Mouse (Mus musculus) megakaryocyte-erythroid progenitor cell, adult 5-6 weeks (primary cell): ENCODE measurements around the gene Krtap16-3. TPM values are rescaled to one million over a fixed set of nuclear protein-coding genes. Genes with fewer than 3 reads are reported as not detected.

Source experiments
- ATAC-seq: replicated peaks from 2 replicates; pipeline ENCODE4 v1.8.0; 2016; ENCODE audit warnings: mild to moderate bottlenecking, inconsistent platforms; ENCODE audit not compliant: severe bottlenecking, poor library complexity, low FRiP score, low TSS enrichment
- total RNA-seq, 2 experiments: library from RNA; stranded (forward) in 1 of 2; stranded (reverse) in 1 of 2; fragments of 200-1000, 215-1000 nt in 1 of 2; fragments of >200 nt in 1 of 2; fragmentation: Nextera tagmentation in 1 of 2; gene quantifications; 2 replicates each; pipeline ENCODE4 v1.2.3; 2014 to 2017

Krtap16-3 gene
- total RNA-seq (2014; fragmentation: Nextera tagmentation) (not detected in 2 replicates), total RNA-seq (2017) (not detected in 2 replicates)

DNA sequence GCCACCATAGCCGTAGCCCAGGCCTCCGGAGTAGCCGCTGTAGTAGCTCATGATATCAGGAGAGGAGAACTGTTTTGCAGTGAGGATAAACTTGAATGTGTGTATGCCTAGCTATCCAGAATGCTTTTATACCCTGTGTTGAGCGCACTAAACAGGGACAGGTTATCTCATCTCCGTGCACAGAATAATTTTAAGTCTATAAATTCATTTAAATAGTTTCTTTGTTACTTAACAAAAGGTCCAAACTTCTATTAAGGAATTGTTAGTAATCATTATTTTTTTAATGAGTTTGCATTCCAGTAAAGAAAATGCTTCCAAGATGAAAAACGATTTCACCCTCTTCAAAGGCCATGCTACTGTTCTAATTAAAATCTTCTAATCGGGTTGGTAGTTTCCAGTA is at the start of gene Krtap16-3:
Gene Krtap16-3 (minus strand): TSS at position 101 of the 400 bp plus-strand sequence.
- no peak for ATAC-seq

DNA sequence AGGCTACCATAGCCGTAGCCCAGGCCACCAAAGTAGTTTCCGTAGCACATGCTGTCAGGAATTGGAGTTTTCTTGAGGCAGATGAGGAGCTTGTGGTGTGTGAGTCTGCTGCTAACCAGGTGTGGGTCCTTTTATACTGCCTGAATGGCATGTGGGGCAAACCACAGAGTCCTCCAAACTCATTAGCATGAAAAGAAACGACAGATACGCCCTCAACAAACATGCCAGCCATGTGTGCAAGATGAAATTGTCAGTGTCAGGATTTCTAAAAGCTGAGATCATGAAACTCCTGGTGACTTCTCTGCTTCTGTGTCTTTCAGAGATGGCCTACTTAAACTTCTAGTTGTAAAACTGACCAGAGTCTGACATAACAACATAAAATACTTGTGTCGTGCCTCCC is 48.0 kb upstream of the Krtap16-3 start, which contains the start of gene Krtap22-2:
Gene Krtap22-2 (minus strand): TSS at position 101 of the 400 bp plus-strand sequence.
- ATAC-seq, result no peak

DNA sequence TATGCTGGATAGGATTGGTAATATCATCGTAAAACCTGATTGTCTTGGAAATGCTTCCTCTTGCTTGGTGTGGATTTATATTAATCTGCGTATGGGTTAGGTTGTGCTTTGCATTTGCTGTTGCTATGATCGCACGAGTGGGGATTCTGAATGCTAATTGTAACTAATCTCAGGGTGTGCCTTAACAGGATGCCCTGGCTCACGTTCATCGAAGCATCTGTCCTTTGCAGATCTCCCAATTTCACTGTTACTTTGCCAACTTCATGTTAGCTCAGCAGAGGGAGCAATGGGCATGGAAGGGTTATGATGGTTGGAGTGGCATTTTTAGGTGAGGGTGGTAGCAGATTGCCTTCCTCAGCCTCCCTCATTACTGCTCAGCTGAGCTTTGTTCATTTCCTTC is 21.6 kb downstream of the Krtap16-3 start:
- ATAC-seq, result no peak

DNA sequence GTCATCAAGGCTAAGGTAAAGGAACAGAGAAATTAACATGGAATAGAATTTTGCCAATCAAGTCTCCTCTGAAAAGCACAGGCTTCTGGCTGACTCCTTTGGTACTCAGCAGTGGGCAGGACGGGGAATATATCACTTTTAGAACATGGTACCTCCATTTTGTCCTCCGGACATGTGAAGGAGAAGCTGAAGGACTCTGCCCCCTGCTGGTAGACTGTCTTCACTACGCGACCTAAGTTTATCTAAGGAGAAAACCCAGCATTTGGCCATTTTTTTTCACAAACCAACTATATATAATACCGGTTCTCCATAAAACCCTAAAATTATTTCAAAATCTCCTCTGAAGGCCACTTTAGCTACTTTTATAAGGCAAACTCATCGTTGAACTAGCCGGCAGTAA is 24.4 kb downstream of the Krtap16-3 start:
- no peak for ATAC-seq

DNA sequence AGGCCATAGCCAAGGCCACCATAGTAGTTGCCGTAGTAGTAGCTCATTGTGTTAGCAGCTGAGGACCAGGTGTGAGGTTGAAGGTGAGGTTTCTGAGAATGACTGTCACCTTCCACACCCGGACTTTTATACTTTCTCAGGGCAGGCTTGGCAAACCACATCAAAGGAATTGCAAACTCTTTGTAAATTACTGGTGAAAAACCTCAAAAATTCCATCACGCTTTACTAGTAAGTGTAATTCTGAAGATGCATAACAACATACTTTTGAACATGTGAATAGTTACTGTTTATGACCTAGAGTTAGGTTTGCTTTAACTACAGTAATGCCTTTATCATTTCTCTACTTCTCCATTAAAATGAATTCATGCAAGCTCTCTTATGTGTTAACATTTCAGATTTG is 30.5 kb downstream of the Krtap16-3 start, which contains the start of gene Krtap19-9b:
Gene Krtap19-9b (minus strand): TSS at position 101 of the 400 bp plus-strand sequence.
- ATAC-seq, result no peak

Other genes with a start within 250 kb of the Krtap16-3 start
- not detected in 2 replicates for gene Krtap13-1, start 234.0 kb downstream of the Krtap16-3 start, total RNA-seq (2014; fragmentation: Nextera tagmentation)
- gene Krtap13-1, start 234.0 kb downstream of the Krtap16-3 start, total RNA-seq (2017), result not detected in 2 replicates
- gene Krtap13, start 211.2 kb downstream of the Krtap16-3 start, total RNA-seq (2014; fragmentation: Nextera tagmentation), result not detected in 2 replicates
- not detected in 2 replicates for gene Krtap13, start 211.2 kb downstream of the Krtap16-3 start, total RNA-seq (2017)
- not detected in 2 replicates for gene 2310034C09Rik, start 204.0 kb downstream of the Krtap16-3 start, total RNA-seq (2014; fragmentation: Nextera tagmentation)
- gene 2310034C09Rik, start 204.0 kb downstream of the Krtap16-3 start, total RNA-seq (2017), result not detected in 2 replicates
- gene 2310057N15Rik, start 188.7 kb downstream of the Krtap16-3 start, total RNA-seq (2014; fragmentation: Nextera tagmentation), result not detected in 2 replicates
- not detected in 2 replicates for gene 2310057N15Rik, start 188.7 kb downstream of the Krtap16-3 start, total RNA-seq (2017)
- gene Gm5965, start 185.0 kb downstream of the Krtap16-3 start, total RNA-seq (2014; fragmentation: Nextera tagmentation), result not detected in 2 replicates
- not detected in 2 replicates for gene Gm5965, start 185.0 kb downstream of the Krtap16-3 start, total RNA-seq (2017)
- not detected in 2 replicates for gene Gm20741, start 150.7 kb downstream of the Krtap16-3 start, total RNA-seq (2014; fragmentation: Nextera tagmentation)
- not detected in 2 replicates for gene Gm20741, start 150.7 kb downstream of the Krtap16-3 start, total RNA-seq (2017)
- gene Krtap15, start 142.7 kb downstream of the Krtap16-3 start, total RNA-seq (2014; fragmentation: Nextera tagmentation), result not detected in 2 replicates
- not detected in 2 replicates for gene Krtap15, start 142.7 kb downstream of the Krtap16-3 start, total RNA-seq (2017)
- not detected in 2 replicates for gene Krtap14, start 136.7 kb downstream of the Krtap16-3 start, total RNA-seq (2014; fragmentation: Nextera tagmentation)
- gene Krtap14, start 136.7 kb downstream of the Krtap16-3 start, total RNA-seq (2017), result not detected in 2 replicates
- not detected in 2 replicates for gene Krtap19-1, start 93.5 kb downstream of the Krtap16-3 start, total RNA-seq (2014; fragmentation: Nextera tagmentation)
- gene Krtap19-1, start 93.5 kb downstream of the Krtap16-3 start, total RNA-seq (2017), result not detected in 2 replicates
- gene Krtap19-2, start 88.6 kb downstream of the Krtap16-3 start, total RNA-seq (2014; fragmentation: Nextera tagmentation), result not detected in 2 replicates
- not detected in 2 replicates for gene Krtap19-2, start 88.6 kb downstream of the Krtap16-3 start, total RNA-seq (2017)
- not detected in 2 replicates for gene Krtap19-3, start 84.8 kb downstream of the Krtap16-3 start, total RNA-seq (2014; fragmentation: Nextera tagmentation)
- gene Krtap19-3, start 84.8 kb downstream of the Krtap16-3 start, total RNA-seq (2017), result not detected in 2 replicates
- not detected in 2 replicates for gene Krtap19-4, start 77.8 kb downstream of the Krtap16-3 start, total RNA-seq (2014; fragmentation: Nextera tagmentation)
- not detected in 2 replicates for gene Krtap19-4, start 77.8 kb downstream of the Krtap16-3 start, total RNA-seq (2017)
- not detected in 2 replicates for gene Krtap19-5, start 66.4 kb downstream of the Krtap16-3 start, total RNA-seq (2014; fragmentation: Nextera tagmentation)
- gene Krtap19-5, start 66.4 kb downstream of the Krtap16-3 start, total RNA-seq (2017), result not detected in 2 replicates
- not detected in 2 replicates for gene Krtap19-9b, start 30.6 kb downstream of the Krtap16-3 start, total RNA-seq (2014; fragmentation: Nextera tagmentation)
- gene Krtap19-9b, start 30.6 kb downstream of the Krtap16-3 start, total RNA-seq (2017), result not detected in 2 replicates
- not detected in 2 replicates for gene Krtap22-2, start 47.9 kb upstream of the Krtap16-3 start, total RNA-seq (2014; fragmentation: Nextera tagmentation)
- gene Krtap22-2, start 47.9 kb upstream of the Krtap16-3 start, total RNA-seq (2017), result not detected in 2 replicates
- not detected in 2 replicates for gene Gm10229, start 52.4 kb upstream of the Krtap16-3 start, total RNA-seq (2014; fragmentation: Nextera tagmentation)
- gene Gm10229, start 52.4 kb upstream of the Krtap16-3 start, total RNA-seq (2017), result not detected in 2 replicates
- gene Krtap6-1, start 68.8 kb upstream of the Krtap16-3 start, total RNA-seq (2014; fragmentation: Nextera tagmentation), result not detected in 2 replicates
- gene Krtap6-1, start 68.8 kb upstream of the Krtap16-3 start, total RNA-seq (2017), result not detected in 2 replicates
- not detected in 2 replicates for gene Gm10228, start 78.6 kb upstream of the Krtap16-3 start, total RNA-seq (2014; fragmentation: Nextera tagmentation)
- gene Gm10228, start 78.6 kb upstream of the Krtap16-3 start, total RNA-seq (2017), result not detected in 2 replicates
- gene Krtap6-5, start 85.0 kb upstream of the Krtap16-3 start, total RNA-seq (2014; fragmentation: Nextera tagmentation), result not detected in 2 replicates
- not detected in 2 replicates for gene Krtap6-5, start 85.0 kb upstream of the Krtap16-3 start, total RNA-seq (2017)
- gene 1110025L11Rik, start 101.1 kb upstream of the Krtap16-3 start, total RNA-seq (2014; fragmentation: Nextera tagmentation), result not detected in 2 replicates
- not detected in 2 replicates for gene 1110025L11Rik, start 101.1 kb upstream of the Krtap16-3 start, total RNA-seq (2017)
- gene Krtap6-3, start 121.1 kb upstream of the Krtap16-3 start, total RNA-seq (2014; fragmentation: Nextera tagmentation), result not detected in 2 replicates
- gene Krtap6-3, start 121.1 kb upstream of the Krtap16-3 start, total RNA-seq (2017), result not detected in 2 replicates
- gene Gm6358, start 178.0 kb upstream of the Krtap16-3 start, total RNA-seq (2014; fragmentation: Nextera tagmentation), result not detected in 2 replicates
- gene Gm6358, start 178.0 kb upstream of the Krtap16-3 start, total RNA-seq (2017), result not detected in 2 replicates
- not detected in 2 replicates for gene Gm10061, start 188.2 kb upstream of the Krtap16-3 start, total RNA-seq (2014; fragmentation: Nextera tagmentation)
- not detected in 2 replicates for gene Gm10061, start 188.2 kb upstream of the Krtap16-3 start, total RNA-seq (2017)
- gene Gm9789, start 195.1 kb upstream of the Krtap16-3 start, total RNA-seq (2014; fragmentation: Nextera tagmentation), result not detected in 2 replicates
- gene Gm9789, start 195.1 kb upstream of the Krtap16-3 start, total RNA-seq (2017), result not detected in 2 replicates
- not detected in 2 replicates for gene Gm7735, start 206.6 kb upstream of the Krtap16-3 start, total RNA-seq (2014; fragmentation: Nextera tagmentation)
- gene Gm7735, start 206.6 kb upstream of the Krtap16-3 start, total RNA-seq (2017), result not detected in 2 replicates
- not detected in 2 replicates for gene 1110057P08Rik, start 211.9 kb upstream of the Krtap16-3 start, total RNA-seq (2014; fragmentation: Nextera tagmentation)
- not detected in 2 replicates for gene 1110057P08Rik, start 211.9 kb upstream of the Krtap16-3 start, total RNA-seq (2017)
- not detected in 2 replicates for gene Krtap20-2, start 243.0 kb upstream of the Krtap16-3 start, total RNA-seq (2014; fragmentation: Nextera tagmentation)
- gene Krtap20-2, start 243.0 kb upstream of the Krtap16-3 start, total RNA-seq (2017), result not detected in 2 replicates